Mouse (Mus musculus) lung, postnatal 0 days (tissue): ENCODE data around the gene Pigm.

Source experiments
- CTCF ChIP-seq: IDR thresholded peaks from 2 replicates; pipeline ENCODE4 v1.5.1; 2016; ENCODE audit warnings: antibody characterized with exemption, mild to moderate bottlenecking
- EP300 ChIP-seq: IDR thresholded peaks from 2 replicates; pipeline ENCODE4 v1.6.1; 2016; ENCODE audit warnings: antibody characterized with exemption, mild to moderate bottlenecking, control low read depth

GRCm38 (mm10) chr1:172418642-172419041 lies 42.3 kb downstream of the Pigm start:
- TF ChIP-seq CTCF, result no peak
- no peak for TF ChIP-seq EP300
